Mouse (Mus musculus) forebrain, postnatal 0 days (tissue): ENCODE results near the gene Tcl1b3. TPM values are rescaled to one million over a fixed set of nuclear protein-coding genes. Genes with fewer than 3 reads are reported as not detected.
"Not testable (repeated sequence)": the region's sequence is repeated elsewhere in the genome, so short reads cannot be mapped to it uniquely, and the experiment has no call there.

Experiments
- ATAC-seq: fragments of 200-750 bp; cut with Nextera tagmentation; 2 replicates; pipeline ENCODE4 v1.8.0; 2017; ENCODE audit warnings: mild to moderate bottlenecking, moderate library complexity
- DNase-seq: peaks from one replicate; pipeline ENCODE4 v3.0.0-alpha.2; 2015
- H3K27ac ChIP-seq: fragments of 300-500 bp; sonication (generic); 2 replicates; pipeline ENCODE4 v1.5.1; 2014; ENCODE audit warnings: low read depth, mild to moderate bottlenecking, antibody characterized with exemption, low read length, moderate library complexity, mixed read lengths
- H3K27me3 ChIP-seq: fragments of 300-500 bp; sonication (generic); 2 replicates; pipeline ENCODE4 v1.6.1; 2014; ENCODE audit warnings: mild to moderate bottlenecking, low read length, mixed read lengths; ENCODE audit not compliant: insufficient read depth
- H3K36me3 ChIP-seq: fragments of 300-500 bp; sonication (generic); 2 replicates; pipeline ENCODE4 v1.6.1; 2014; ENCODE audit warnings: mild to moderate bottlenecking, moderate library complexity; ENCODE audit not compliant: insufficient read depth
- H3K4me1 ChIP-seq: fragments of 300-500 bp; sonication (generic); 2 replicates; pipeline ENCODE4 v1.6.1; 2014; ENCODE audit warnings: antibody characterized with exemption; ENCODE audit not compliant: insufficient read depth
- H3K4me2 ChIP-seq: fragments of 300-500 bp; sonication (generic); 2 replicates; pipeline ENCODE4 v1.6.1; 2014; ENCODE audit warnings: low read depth, mild to moderate bottlenecking, moderate library complexity
- H3K4me3 ChIP-seq: fragments of 300-500 bp; sonication (generic); 2 replicates; pipeline ENCODE4 v1.5.1; 2014; ENCODE audit warnings: low read depth, low read length, mixed read lengths
- H3K9ac ChIP-seq: fragments of 300-500 bp; sonication (generic); 2 replicates; pipeline ENCODE4 v1.6.1; 2014; ENCODE audit warnings: mild to moderate bottlenecking
- H3K9me3 ChIP-seq: fragments of 300-500 bp; sonication (generic); 2 replicates; pipeline ENCODE4 v1.6.1; 2016; ENCODE audit warnings: low read length
- CTCF ChIP-seq: sonication (generic); IDR thresholded peaks from 2 replicates; pipeline ENCODE4 v1.5.1; 2016; ENCODE audit warnings: antibody characterized with exemption, control low read depth, low read depth
- WGBS: fragments of 180-500 bp; shearing (Covaris S2); extraction: QIAGEN DNeasy Blood & Tissue Kit; methylation state at CpG from one replicate; pipeline ENCODE4 v1.1.7; 2014; 5-methylcytosine and 5-hydroxymethylcytosine counted together
- polyA plus RNA-seq: library from polyadenylated mRNA; unstranded; fragments of >200 nt; fragmentation: Nextera tagmentation; extraction: Ambion mirVana; gene quantifications from 2 replicates; pipeline ENCODE4 v1.2.1, GENCODE M21; 2015
- total RNA-seq: library from RNA; depleted of rRNA; stranded (reverse); fragments of >200 nt; gene quantifications from 2 replicates; pipeline ENCODE4 v1.2.3, GENCODE M21; 2014; rRNA removed

Tcl1b3 gene
- not detected in 2 replicates for total RNA-seq
- not detected in 2 replicates for polyA plus RNA-seq

- ATAC-seq, H3K9me3 ChIP-seq, H3K4me2 ChIP-seq, H3K27me3 ChIP-seq, DNase-seq, H3K27ac ChIP-seq, H3K4me1 ChIP-seq, H3K4me3 ChIP-seq, H3K36me3 ChIP-seq, H3K9ac ChIP-seq: not testable (repeated sequence)
- 99% methylated on average over 6 of the region's 6 CpGs for WGBS
Measured at GRCm38 (mm10) chr12:105190743-105191142, at the start of gene Tcl1b3. Gene Tcl1b3 (plus strand): TSS chr12:105191043.

DNA sequence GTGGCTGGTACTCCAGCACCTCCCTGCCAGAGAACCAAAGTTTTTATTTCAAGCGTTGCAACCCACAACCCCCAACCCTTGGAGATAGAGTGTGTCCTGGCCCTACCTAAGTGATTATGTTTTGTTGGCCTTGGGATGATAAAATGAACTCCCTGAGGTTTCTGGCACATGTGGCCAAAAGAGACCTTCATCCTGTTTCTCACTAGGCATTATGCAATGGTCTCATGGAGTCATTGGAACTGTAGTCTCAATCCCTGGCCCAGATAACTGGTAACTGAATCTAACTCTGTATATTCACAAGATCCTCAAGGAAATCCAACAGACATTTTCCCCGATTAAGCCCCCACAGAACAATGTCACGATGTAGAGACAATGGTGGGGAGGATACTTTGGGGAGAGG, 47.7 kb upstream of the Tcl1b3 start:
- ATAC-seq (no peak), DNase-seq (no peak)
- Histone ChIP-seq H3K9ac (no peak overlapping the region), H3K4me3 (no peak overlapping the region), H3K4me1 (no peaks in the 10 kb centered on the region), H3K9me3 (no peaks in the 10 kb centered on the region), H3K4me2 (no peak overlapping the region), H3K36me3 (no peaks in the 10 kb centered on the region), H3K27me3 (no peaks in the 10 kb centered on the region), H3K27ac (no peak overlapping the region)
- no peak for TF ChIP-seq CTCF
- WGBS: 97% methylated on average over 3 of the region's 3 CpGs

DNA sequence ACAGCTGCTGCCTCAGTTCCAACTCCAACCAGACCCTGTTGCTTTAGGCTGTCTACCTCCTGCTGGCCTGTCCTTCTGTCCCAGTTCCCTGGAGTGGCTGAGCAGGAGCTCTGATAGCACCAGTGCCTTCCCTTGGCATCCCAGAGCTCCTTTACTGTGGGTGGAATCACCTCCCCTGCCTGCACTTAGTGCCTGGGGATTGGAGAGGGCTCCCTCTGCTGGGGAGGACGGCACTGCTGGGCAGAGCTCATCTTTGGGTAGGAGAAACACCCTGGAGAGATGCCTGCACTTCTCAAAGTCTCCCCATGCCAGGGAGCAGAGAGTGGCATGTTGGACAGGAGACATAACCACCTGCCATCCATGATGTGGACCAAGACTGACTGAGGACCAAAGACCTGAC, 45.9 kb upstream of the Tcl1b3 start:
- not testable (repeated sequence) for H3K4me3 ChIP-seq, H3K27ac ChIP-seq, H3K36me3 ChIP-seq, H3K4me1 ChIP-seq, DNase-seq, H3K9ac ChIP-seq, H3K4me2 ChIP-seq, H3K9me3 ChIP-seq, ATAC-seq, H3K27me3 ChIP-seq
- WGBS: 60% methylated on average over 1 of the region's 1 CpGs

DNA sequence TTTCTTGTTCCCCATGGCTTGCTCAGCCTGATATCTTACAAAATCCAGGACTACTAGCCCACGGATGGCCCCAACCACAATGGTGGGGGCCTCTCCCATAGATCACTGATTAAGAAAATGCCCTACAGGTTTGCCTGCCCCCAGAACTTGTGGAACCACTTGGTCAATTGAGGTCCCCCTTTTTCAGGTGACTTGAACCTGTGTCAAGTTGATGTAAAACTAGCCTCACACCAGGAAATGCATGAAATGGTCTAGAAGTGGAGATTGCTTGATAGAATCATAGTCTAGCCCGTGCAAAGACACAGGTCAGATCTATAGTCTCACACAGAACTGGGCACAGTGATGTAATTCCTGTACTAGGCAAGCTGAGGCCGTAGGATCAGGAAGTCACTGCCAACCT, 45.1 kb upstream of the Tcl1b3 start, which contains the start of gene Tcl1b2:
TSS of gene Tcl1b2 (plus strand) at position 301 of the 400 bp plus-strand sequence.
- no peak within 1 kb of the TSS for H3K9ac ChIP-seq
- H3K4me3 ChIP-seq: no peak within 1 kb of the TSS
- WGBS: 83% methylated on average over 3 of the region's 3 CpGs
- H3K27me3 ChIP-seq: no peaks in the 10 kb centered on the region
- no peaks in the 10 kb centered on the region for H3K4me1 ChIP-seq
- H3K4me2 ChIP-seq: no peak within 1 kb of the TSS
- DNase-seq: no peak
- TF ChIP-seq CTCF: no peak
- H3K9me3 ChIP-seq: no peaks in the 10 kb centered on the region
- H3K36me3 ChIP-seq: no peaks in the 10 kb centered on the region
- no peak within 1 kb of the TSS for H3K27ac ChIP-seq
- no peak for ATAC-seq

DNA sequence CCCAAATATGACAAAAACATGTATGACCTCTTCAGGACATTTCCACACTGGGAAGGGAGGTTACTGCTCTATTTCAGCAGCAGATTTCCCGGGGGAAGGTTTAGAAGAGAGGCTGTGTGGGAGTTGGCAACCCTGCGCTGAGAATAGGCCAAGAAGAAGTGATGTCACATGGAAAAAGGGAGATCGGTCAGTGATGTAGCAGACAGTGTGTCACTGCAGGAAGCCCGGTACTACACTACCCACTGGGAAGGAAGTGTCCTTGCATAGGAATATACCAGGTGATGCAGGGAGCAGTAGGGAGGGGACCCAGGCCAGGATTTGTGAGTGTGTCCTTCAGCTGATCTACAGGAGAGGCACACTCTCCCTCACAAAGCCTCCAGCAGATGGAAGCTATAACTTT, 35.6 kb upstream of the Tcl1b3 start:
- H3K9me3 ChIP-seq, H3K27ac ChIP-seq, H3K4me1 ChIP-seq, ATAC-seq, DNase-seq, H3K36me3 ChIP-seq, H3K27me3 ChIP-seq, H3K4me3 ChIP-seq, H3K9ac ChIP-seq, H3K4me2 ChIP-seq: not testable (repeated sequence)
- 77% methylated on average over 4 of the region's 4 CpGs for WGBS

- DNase-seq (no peak), ATAC-seq (no peak)
- no peak overlapping the region for H3K27ac ChIP-seq
- H3K9ac ChIP-seq: no peak overlapping the region
- no peak overlapping the region for H3K4me2 ChIP-seq
- no peak for TF ChIP-seq CTCF
- no peaks in the 10 kb centered on the region for H3K27me3 ChIP-seq
- no peaks in the 10 kb centered on the region for H3K36me3 ChIP-seq
- WGBS: 87% methylated on average over 6 of the region's 6 CpGs
- no peaks in the 10 kb centered on the region for H3K9me3 ChIP-seq
- H3K4me3 ChIP-seq: no peak overlapping the region
- no peaks in the 10 kb centered on the region for H3K4me1 ChIP-seq
Measured at GRCm38 (mm10) chr12:105158842-105159241, 32.0 kb upstream of the Tcl1b3 start.

- Histone ChIP-seq H3K4me3 (no peak within 1 kb of the TSS), H3K27ac (no peak within 1 kb of the TSS), H3K4me1 (no peaks in the 10 kb centered on the region), H3K36me3 (no peaks in the 10 kb centered on the region), H3K9ac (no peak within 1 kb of the TSS), H3K4me2 (no peak within 1 kb of the TSS), H3K27me3 (no peaks in the 10 kb centered on the region), H3K9me3 (no peaks in the 10 kb centered on the region)
- TF ChIP-seq CTCF: no peak
- 75% methylated on average over 4 of the region's 4 CpGs for WGBS
- ATAC-seq (no peak), DNase-seq (no peak)
Measured at GRCm38 (mm10) chr12:105159390-105159789, 31.5 kb upstream of the Tcl1b3 start, which contains the start of gene Tcl1b1. Gene Tcl1b1 (plus strand): TSS chr12:105159690.

DNA sequence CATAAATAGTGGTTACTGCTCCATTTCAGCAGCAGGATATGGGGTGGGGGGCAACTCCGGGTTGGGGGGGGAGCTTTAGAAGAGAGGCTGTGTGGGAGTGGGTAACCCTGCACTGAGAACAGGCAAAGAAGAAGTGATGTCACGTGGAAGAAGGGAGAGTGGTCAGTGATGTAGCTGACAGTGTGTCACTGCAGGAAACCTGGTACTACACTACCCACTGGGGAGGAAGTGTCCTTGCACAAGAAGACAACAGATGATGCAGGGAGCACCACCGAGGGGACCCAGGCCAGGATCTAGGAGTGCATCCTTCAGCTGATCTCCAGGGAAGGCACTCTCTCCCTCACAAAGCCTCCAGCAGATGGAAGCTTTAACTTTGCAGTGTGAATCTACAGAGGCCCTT, 24.1 kb upstream of the Tcl1b3 start:
- no peak for TF ChIP-seq CTCF
- Histone ChIP-seq H3K27me3 (no peaks in the 10 kb centered on the region), H3K4me3 (no peak overlapping the region), H3K27ac (no peak overlapping the region), H3K9me3 (no peaks in the 10 kb centered on the region), H3K9ac (no peak overlapping the region), H3K4me2 (no peak overlapping the region), H3K36me3 (no peaks in the 10 kb centered on the region), H3K4me1 (no peaks in the 10 kb centered on the region)
- ATAC-seq (no peak), DNase-seq (no peak)
- WGBS: 78% methylated on average over 3 of the region's 3 CpGs
